Mouse (Mus musculus) ovary, postnatal 10 days (tissue): Measurements from ENCODE around the gene Rpa1.
A peak's percentile ranks its signal among the peaks of the same experiment; 100 is the strongest.
"Not testable (repeated sequence)": the region's sequence is repeated elsewhere in the genome, so short reads cannot be mapped to it uniquely, and the experiment has no call there.

Experiments used
- DNase-seq: peaks from one replicate; pipeline ENCODE4 v3.0.0; 2022; ENCODE audit warnings: low spot score

The Rpa1 gene

GRCm38 (mm10) chr11:75348199-75348889, at the start of gene Rpa1, which contains the start of gene Smyd4:
Rpa1 (minus strand) TSS chr11:75348324.
Smyd4 (plus strand) TSS chr11:75348433.
- DNase-seq: peak; percentile 82

GRCm38 (mm10) chr11:75397452-75397851, 49.3 kb upstream of the Rpa1 start:
- DNase-seq: no peak

- DNase-seq: no peak
These were observed 47.5 kb upstream of the Rpa1 start for GRCm38 (mm10) chr11:75395611-75396010.

GRCm38 (mm10) chr11:75383529-75383928, 35.4 kb upstream of the Rpa1 start:
- DNase-seq: not testable (repeated sequence)

- not testable (repeated sequence) for DNase-seq
These were observed 30.7 kb upstream of the Rpa1 start for GRCm38 (mm10) chr11:75378786-75379185.

- no peak for DNase-seq
These were observed 29.0 kb upstream of the Rpa1 start for GRCm38 (mm10) chr11:75377125-75377524.

GRCm38 (mm10) chr11:75355475-75355874, 7.4 kb upstream of the Rpa1 start:
- no peak for DNase-seq

- no peak for DNase-seq
These were observed 3.1 kb upstream of the Rpa1 start for GRCm38 (mm10) chr11:75351225-75351624.

GRCm38 (mm10) chr11:75348890-75349261, 752 bp upstream of the Rpa1 start:
- no peak for DNase-seq

- no peak for DNase-seq
These were observed 528 bp downstream of the Rpa1 start for GRCm38 (mm10) chr11:75347596-75347995.

GRCm38 (mm10) chr11:75347188-75347585, 937 bp downstream of the Rpa1 start:
- DNase-seq: no peak

GRCm38 (mm10) chr11:75346556-75347187, 1.5 kb downstream of the Rpa1 start:
- no peak for DNase-seq

- no peak for DNase-seq
These were observed 3.4 kb downstream of the Rpa1 start for GRCm38 (mm10) chr11:75344716-75345115.

GRCm38 (mm10) chr11:75344163-75344562, 4.0 kb downstream of the Rpa1 start:
- DNase-seq: no peak

- DNase-seq: no peak
These were observed 5.0 kb downstream of the Rpa1 start for GRCm38 (mm10) chr11:75343096-75343495.

- DNase-seq: no peak
These were observed 7.3 kb downstream of the Rpa1 start for GRCm38 (mm10) chr11:75340698-75341345.

- DNase-seq: no peak
These were observed 8.0 kb downstream of the Rpa1 start for GRCm38 (mm10) chr11:75340076-75340475.

- DNase-seq: no peak
These were observed 10.9 kb downstream of the Rpa1 start for GRCm38 (mm10) chr11:75337246-75337645.

- DNase-seq: no peak
These were observed 11.4 kb downstream of the Rpa1 start for GRCm38 (mm10) chr11:75336676-75337075.

- no peak for DNase-seq
These were observed 22.2 kb downstream of the Rpa1 start for GRCm38 (mm10) chr11:75325969-75326311.

GRCm38 (mm10) chr11:75325116-75325968, 22.8 kb downstream of the Rpa1 start:
- no peak for DNase-seq

- no peak for DNase-seq
These were observed 23.7 kb downstream of the Rpa1 start for GRCm38 (mm10) chr11:75324433-75324832.
